Mouse (Mus musculus) kidney, embryonic 15.5 days (tissue): ENCODE results near the gene Dedd2. TPM values are rescaled to one million over a fixed set of nuclear protein-coding genes. Genes with fewer than 3 reads are reported as not detected.

Experiments
- ATAC-seq: fragments of 200-750 bp; cut with Nextera tagmentation; replicated peaks from 2 replicates; pipeline ENCODE4 v1.8.0; 2017; ENCODE audit warnings: moderate TSS enrichment; ENCODE audit not compliant: low FRiP score
- H3K27ac ChIP-seq: fragments of 300-500 bp; sonication (generic); 2 replicates; pipeline ENCODE4 v1.5.1; 2015; ENCODE audit warnings: mild to moderate bottlenecking, inconsistent platforms
- H3K27me3 ChIP-seq: fragments of 300-500 bp; sonication (generic); 2 replicates; pipeline ENCODE4 v1.6.1; 2015; ENCODE audit warnings: inconsistent platforms
- H3K36me3 ChIP-seq: fragments of 300-500 bp; sonication (generic); 2 replicates; pipeline ENCODE4 v1.6.1; 2015; ENCODE audit warnings: inconsistent platforms
- H3K4me1 ChIP-seq: fragments of 300-500 bp; sonication (generic); 2 replicates; pipeline ENCODE4 v1.6.1; 2015; ENCODE audit warnings: inconsistent platforms
- H3K4me2 ChIP-seq: fragments of 300-500 bp; sonication (generic); 2 replicates; pipeline ENCODE4 v1.6.1; 2015; ENCODE audit warnings: moderate library complexity, mild to moderate bottlenecking, inconsistent platforms
- H3K4me3 ChIP-seq: fragments of 300-500 bp; sonication (generic); replicated peaks from 2 replicates; pipeline ENCODE4 v1.5.1; 2015; ENCODE audit warnings: mild to moderate bottlenecking, inconsistent platforms
- H3K9ac ChIP-seq: fragments of 300-500 bp; sonication (generic); 2 replicates; pipeline ENCODE4 v1.6.1; 2015; ENCODE audit warnings: mild to moderate bottlenecking, inconsistent platforms
- H3K9me3 ChIP-seq: fragments of 300-500 bp; sonication (generic); replicated peaks from 2 replicates; pipeline ENCODE4 v1.6.1; 2016; ENCODE audit warnings: inconsistent platforms
- WGBS: fragments of 180-500 bp; shearing (Covaris S2); methylation state at CpG from one replicate; pipeline ENCODE4 v1.1.7; 2015; ENCODE audit warnings: mixed read lengths; 5-methylcytosine and 5-hydroxymethylcytosine counted together
- polyA plus RNA-seq: library from polyadenylated mRNA; unstranded; fragments of >200 nt; fragmentation: Nextera tagmentation; extraction: Ambion mirVana; gene quantifications from 2 replicates; pipeline ENCODE4 v1.2.1, GENCODE M21; 2015

Gene Dedd2
- polyA plus RNA-seq, 1 experiment from 2014 or later: 10.2 TPM

DNA sequence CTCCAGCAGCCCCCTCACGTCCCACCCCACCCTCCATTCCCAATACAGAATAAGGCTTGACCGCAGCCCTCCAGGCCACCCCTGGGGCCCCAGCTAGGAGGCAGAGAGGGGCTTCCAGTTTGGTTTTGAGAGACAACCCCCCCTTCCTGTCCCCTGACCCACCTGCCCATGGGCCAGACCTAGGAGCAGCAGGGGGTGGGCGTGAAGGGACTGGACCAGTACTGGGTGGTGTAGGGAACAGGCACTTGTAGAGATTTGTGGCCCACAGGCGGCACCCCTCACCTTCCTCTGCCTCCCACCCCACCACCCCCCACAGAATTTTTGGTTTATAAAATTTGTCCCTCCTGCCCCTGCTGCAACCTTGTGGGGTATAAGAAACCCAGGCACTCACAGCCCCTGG is 22.9 kb upstream of the Dedd2 start:
- Histone ChIP-seq H3K9me3 (no peaks in the 10 kb centered on the region), H3K27ac (0 out of 2 replicates have a peak overlapping the region, but pooled peaks have one; percentile 9), H3K4me1 (peaks cover 70% of the 10 kb centered on the region), H3K4me3 (no peak overlapping the region), H3K4me2 (no peak overlapping the region), H3K27me3 (no peaks in the 10 kb centered on the region), H3K36me3 (peaks cover 46% of the 10 kb centered on the region), H3K9ac (no peak overlapping the region)
- 83% methylated on average over 4 of the region's 4 CpGs for WGBS
- no peak for ATAC-seq

DNA sequence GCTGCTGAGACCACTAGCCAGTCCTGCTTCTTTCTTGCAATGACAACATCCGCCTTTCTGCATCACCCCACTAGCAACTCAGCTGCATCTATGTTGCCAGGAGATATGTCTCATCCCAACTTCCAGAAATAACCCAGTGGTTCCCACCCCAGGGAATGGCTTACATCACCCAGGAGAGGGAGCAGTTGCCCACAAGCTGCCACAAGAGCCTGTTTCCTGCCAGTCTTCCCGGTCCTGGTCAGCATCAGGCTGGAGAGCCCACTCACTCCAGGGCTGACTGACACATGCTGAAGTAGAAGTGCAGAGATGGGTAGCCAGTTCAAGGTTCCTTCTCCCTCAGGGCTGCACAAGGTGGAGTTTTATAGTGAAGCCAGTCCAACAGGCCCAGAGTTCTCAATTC is 20.6 kb upstream of the Dedd2 start:
- H3K27ac ChIP-seq: peak overlapping the region; percentile 5; the same call in 1 of the 2 replicates

DNA sequence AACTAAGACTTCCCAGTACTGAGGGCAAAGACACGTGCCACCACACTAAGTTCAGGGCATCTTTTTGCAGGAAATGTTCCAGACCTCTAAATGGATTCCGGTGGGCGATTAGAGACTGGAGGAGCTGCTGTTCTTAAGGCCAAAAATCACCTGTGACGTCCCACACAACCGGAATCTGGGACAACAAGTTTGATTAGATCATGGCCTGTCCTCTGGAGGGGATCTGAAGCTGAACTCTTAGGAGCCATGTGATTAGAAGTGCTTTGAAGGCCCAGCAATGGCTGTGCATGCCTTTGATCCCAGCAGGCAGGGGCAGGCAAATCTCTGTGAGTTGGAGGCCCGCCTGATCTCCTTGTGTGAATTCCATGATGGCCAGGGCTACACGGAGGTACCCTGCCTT is 20.2 kb upstream of the Dedd2 start:
- Histone ChIP-seq H3K27ac (peak overlapping the region; percentile 5; the same call in 1 of the 2 replicates), H3K9ac (no peak overlapping the region), H3K36me3 (peaks cover 39% of the 10 kb centered on the region), H3K9me3 (no peaks in the 10 kb centered on the region), H3K4me1 (peaks cover 57% of the 10 kb centered on the region), H3K4me3 (no peak overlapping the region), H3K27me3 (no peaks in the 10 kb centered on the region), H3K4me2 (no peak overlapping the region)
- ATAC-seq: no peak
- 62% methylated on average over 7 of the region's 7 CpGs for WGBS

More for the DNA sequence above, 20.6 kb upstream of the Dedd2 start:
- H3K9me3 ChIP-seq: no peaks in the 10 kb centered on the region
- 0 out of 2 replicates have a peak overlapping the region, but pooled peaks have one; percentile 6 for H3K4me3 ChIP-seq
- H3K27me3 ChIP-seq: no peaks in the 10 kb centered on the region
- H3K9ac ChIP-seq: no peak overlapping the region
- ATAC-seq: no peak
- no peak overlapping the region for H3K4me2 ChIP-seq
- 33% methylated on average over 2 of the region's 2 CpGs for WGBS
- peaks cover 43% of the 10 kb centered on the region for H3K36me3 ChIP-seq
- H3K4me1 ChIP-seq: peaks cover 57% of the 10 kb centered on the region

DNA sequence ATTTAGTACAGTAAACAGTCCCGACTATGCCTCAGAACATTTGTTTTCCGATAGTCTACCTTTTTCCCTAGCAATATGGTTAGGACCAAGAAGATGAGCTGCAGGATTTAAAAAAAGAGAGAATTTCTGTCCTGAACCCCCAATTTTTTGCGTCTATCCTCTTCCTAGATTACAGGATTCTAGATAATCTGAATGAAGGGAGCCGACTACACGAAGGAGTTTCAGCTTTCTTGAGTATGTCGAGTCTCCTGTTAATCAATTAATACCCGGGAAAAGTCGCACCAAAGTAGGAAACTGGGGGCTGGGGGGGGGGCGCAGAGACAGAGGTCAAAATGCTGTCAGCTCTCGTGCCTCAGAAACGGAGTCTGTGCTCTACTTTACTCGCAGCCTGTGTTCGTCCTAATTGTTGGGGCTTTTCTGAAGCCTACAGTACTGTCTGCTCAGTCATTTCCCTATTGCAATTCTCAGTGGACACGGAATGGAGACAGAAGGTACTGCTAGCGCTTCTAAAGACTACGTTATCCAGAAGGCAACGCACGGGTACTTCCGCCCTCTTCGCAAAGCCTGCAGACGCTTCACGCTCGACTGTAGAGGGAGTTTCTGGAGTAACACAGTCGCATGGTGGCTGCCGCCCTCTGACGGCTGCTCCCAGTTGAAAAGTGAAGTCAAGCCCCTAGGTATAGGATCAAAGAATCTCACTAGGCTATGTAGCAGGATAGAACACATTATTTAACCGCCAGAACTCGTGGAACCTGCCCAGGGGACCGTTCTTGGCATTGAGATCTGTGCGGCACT is 18.6 kb upstream of the Dedd2 start:
- Histone ChIP-seq H3K4me1 (peaks cover 51% of the 10 kb centered on the region), H3K9ac (peak overlapping the region; percentile 38), H3K27me3 (no peaks in the 10 kb centered on the region), H3K36me3 (peaks cover 39% of the 10 kb centered on the region), H3K4me3 (peak overlapping the region; percentile 96), H3K27ac (peak overlapping the region; percentile 91), H3K4me2 (peak overlapping the region; percentile 80), H3K9me3 (no peaks in the 10 kb centered on the region)
- 2% methylated on average over 30 of the region's 30 CpGs for WGBS
- peak; percentile 55 for ATAC-seq

DNA sequence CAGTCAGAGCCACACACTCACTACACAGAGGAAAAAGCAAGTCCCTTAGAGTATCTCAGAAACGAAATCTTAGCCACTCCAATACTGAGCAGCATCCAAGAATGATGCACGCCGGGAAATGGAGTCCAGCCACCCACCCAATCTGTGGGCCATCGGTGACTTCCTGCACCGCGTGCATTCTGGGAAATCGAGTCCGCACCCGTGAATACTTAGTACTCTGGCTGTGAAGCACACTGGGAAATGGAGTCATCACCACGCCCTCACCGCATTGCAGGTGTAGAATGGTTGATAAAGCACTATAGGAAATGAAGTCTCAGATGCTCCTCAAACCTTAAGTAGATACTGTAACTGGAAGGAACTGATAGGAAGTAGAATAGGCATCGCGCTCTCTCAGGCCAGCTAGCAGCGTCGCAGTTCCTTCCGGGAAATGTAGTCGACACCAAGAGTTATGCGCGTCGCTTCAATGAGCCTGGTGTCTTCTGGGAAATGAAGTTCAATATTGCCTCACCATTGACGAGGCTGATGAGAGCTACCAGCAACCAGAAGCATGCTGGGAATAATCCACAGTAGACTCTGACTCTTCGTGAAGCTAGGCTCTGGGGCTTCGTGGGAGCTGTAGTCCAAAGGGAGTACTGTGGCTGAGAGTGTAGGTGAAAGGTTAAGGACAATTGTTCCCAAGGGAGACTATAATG is 17.7 kb upstream of the Dedd2 start:
- Histone ChIP-seq H3K27me3 (no peaks in the 10 kb centered on the region), H3K9me3 (no peaks in the 10 kb centered on the region), H3K4me3 (peak overlapping the region; percentile 96), H3K4me2 (peak overlapping the region; percentile 80), H3K4me1 (peaks cover 45% of the 10 kb centered on the region), H3K9ac (peak overlapping the region; percentile 38; the same call in 1 of the 2 replicates), H3K27ac (peak overlapping the region; percentile 91), H3K36me3 (peaks cover 42% of the 10 kb centered on the region)
- peak; percentile 92 for ATAC-seq
- WGBS: under 1% methylated on average over 23 of the region's 23 CpGs

DNA sequence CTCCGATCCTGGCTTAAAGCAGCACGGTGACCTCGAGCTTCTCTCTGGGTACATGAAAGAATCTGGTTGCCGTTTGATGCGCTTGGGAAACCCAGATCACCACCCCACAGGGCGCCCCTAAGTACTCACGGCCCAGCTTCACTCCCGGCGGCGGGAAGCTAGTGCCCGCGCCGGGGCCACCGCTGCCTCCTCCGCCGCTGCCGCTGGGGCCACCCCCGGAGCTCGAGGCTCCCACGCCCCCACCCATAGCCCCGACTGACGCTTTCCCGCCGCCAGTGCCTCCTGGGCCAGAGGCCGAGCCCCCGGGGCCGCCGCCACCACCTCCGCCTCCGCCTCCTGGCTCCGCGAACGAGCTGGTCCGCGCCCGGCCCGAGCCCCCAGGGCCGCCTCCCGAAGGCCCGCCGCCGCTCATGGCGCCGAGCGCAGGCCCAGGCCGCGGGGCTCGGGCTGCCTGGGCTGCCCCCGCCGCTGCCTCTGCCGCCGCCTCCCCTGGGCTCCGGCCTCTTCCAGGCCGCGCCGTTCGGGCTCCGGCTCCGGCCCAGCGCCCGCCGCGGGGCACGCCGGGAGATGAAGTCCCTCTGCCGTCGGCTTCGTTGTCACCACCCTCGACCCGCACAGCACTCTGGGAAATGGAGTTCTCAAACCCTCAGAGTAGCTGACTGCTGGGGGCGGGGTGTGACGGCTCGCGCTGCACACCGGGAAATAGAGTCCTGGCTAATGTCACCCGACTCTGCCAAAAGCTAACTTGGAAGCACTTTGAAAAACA is 17.0 kb upstream of the Dedd2 start, which contains the start of gene Gsk3a:
Gene Gsk3a, minus strand, starts transcription at position 603 of the 766 bp plus-strand sequence.
- H3K4me1 ChIP-seq: peaks cover 44% of the 10 kb centered on the region
- H3K27me3 ChIP-seq: no peaks in the 10 kb centered on the region
- no peaks in the 10 kb centered on the region for H3K9me3 ChIP-seq
- H3K36me3 ChIP-seq: peaks cover 42% of the 10 kb centered on the region
- peak within 1 kb of the TSS; percentile 96 for H3K4me3 ChIP-seq
- H3K9ac ChIP-seq: peak within 1 kb of the TSS; percentile 99
- H3K27ac ChIP-seq: peak within 1 kb of the TSS; percentile 91
- peak; percentile 90 for ATAC-seq
- WGBS: under 1% methylated on average over 72 of the region's 76 CpGs
- H3K4me2 ChIP-seq: peak within 1 kb of the TSS; percentile 80

DNA sequence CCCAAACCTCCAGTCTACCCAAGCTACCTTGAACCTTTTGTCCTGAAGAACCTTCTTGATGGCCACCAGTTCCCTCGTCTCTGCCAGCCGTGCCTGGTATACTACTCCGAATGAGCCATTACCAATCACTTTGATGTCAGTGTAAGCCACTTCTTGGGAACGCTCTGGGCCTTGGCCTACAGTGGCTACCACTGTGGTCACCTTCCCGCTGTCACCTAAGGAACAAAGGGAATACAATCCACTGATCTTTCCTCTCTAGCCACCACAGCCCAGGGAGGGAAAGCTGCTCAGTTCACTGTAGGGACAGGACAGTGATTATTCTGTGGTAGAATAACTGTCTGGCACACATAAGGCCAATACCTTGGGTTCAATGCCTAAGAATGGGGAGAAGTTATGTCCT is 15.1 kb upstream of the Dedd2 start:
- 85% methylated on average over 5 of the region's 5 CpGs for WGBS

DNA sequence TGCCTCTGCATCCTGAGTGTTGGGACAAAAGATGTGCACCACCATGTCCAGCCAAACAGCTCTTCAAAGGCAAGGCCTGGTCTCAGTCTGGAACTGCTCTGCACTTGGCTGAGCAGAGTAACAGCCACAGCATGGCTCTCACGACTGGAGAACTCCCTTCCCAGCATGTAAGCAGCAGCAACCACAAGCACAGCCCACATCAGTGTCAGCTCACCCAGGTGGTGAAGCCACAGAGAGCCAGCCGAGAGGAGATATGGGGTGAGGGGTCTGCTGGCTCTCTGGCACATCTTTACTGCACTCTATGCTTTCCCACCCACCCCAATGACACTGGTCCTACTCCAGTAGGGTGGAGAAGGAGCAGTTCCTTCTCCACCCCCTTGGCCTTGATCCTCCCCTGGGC is 12.6 kb upstream of the Dedd2 start:
- Histone ChIP-seq H3K4me1 (peaks cover 25% of the 10 kb centered on the region), H3K27ac (no peak overlapping the region), H3K4me3 (no peak overlapping the region), H3K9me3 (no peaks in the 10 kb centered on the region), H3K4me2 (no peak overlapping the region), H3K27me3 (no peaks in the 10 kb centered on the region), H3K9ac (no peak overlapping the region), H3K36me3 (peaks cover 77% of the 10 kb centered on the region)
- WGBS: 87% methylated on average over 2 of the region's 2 CpGs
- no peak for ATAC-seq

More for the DNA sequence above, 15.1 kb upstream of the Dedd2 start:
- Histone ChIP-seq H3K4me1 (peaks cover 41% of the 10 kb centered on the region), H3K4me2 (no peak overlapping the region), H3K27me3 (no peaks in the 10 kb centered on the region), H3K9ac (peak overlapping the region; percentile 99), H3K9me3 (no peaks in the 10 kb centered on the region), H3K27ac (no peak overlapping the region), H3K36me3 (peaks cover 52% of the 10 kb centered on the region), H3K4me3 (no peak overlapping the region)
- no peak for ATAC-seq

DNA sequence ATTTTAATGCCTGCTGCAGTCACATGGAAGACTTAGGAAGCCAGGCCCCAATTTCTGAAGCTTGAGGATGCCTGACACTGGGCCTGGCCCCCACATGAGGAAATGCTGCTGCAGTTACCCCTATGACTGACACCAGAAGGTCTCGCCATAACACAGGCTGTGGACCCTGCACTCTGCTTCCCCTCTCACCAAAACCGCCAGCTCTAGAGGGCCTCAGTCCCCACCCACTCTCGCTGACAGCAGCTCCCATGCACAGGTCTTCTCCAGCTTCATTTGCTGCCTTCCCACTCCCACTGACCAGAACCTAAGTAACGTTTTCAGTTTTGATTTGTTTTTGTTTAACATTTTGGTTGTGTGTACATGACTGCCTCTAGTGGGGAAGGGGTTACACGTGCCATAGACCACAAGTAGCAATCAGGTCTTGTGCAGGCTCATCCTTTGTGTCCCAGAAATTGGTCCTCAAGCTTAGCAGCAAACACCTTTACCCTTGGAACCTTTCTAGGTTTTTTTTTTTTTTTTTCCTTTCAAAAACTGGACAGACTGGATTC is 11.8 kb upstream of the Dedd2 start:
- peaks cover 86% of the 10 kb centered on the region for H3K36me3 ChIP-seq
- H3K4me3 ChIP-seq: no peak overlapping the region
- ATAC-seq: no peak
- H3K27me3 ChIP-seq: no peaks in the 10 kb centered on the region
- H3K4me2 ChIP-seq: no peak overlapping the region
- no peaks in the 10 kb centered on the region for H3K9me3 ChIP-seq
- H3K9ac ChIP-seq: no peak overlapping the region
- no peak overlapping the region for H3K27ac ChIP-seq
- 62% methylated on average over 5 of the region's 5 CpGs for WGBS
- H3K4me1 ChIP-seq: peaks cover 25% of the 10 kb centered on the region

DNA sequence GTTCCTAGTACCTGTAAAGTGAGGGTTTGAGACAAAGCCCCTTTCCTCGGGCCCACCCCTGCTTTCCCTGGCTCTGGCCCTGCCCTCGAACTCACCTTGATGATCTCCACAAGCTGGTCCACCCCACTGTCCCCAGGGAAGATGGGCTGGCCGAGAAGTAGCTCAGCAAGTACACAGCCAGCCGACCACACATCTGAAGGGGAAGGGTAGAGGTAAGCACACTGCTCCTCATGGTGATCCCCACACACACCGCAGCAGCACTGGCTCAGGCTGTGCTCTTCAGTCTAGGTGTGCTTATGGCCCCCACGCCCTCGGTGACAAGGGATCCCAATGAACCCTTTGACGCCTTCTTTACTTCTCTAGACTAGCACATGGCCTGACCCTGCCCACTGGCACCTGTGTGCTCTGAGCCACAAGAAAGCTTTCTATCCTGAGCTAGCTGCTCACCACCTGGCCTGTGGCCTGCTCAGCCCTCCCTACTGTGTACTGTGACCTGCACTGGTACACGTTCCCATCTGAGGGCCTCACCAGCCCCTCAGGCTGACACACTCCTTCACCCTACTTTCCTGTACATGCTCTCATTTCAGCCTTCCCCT is 10.4 kb upstream of the Dedd2 start:
- H3K4me3 ChIP-seq: no peak overlapping the region
- WGBS: 87% methylated on average over 9 of the region's 9 CpGs
- peaks cover 12% of the 10 kb centered on the region for H3K4me1 ChIP-seq
- ATAC-seq: no peak
- H3K9ac ChIP-seq: no peak overlapping the region
- no peak overlapping the region for H3K27ac ChIP-seq
- peaks cover 99% of the 10 kb centered on the region for H3K36me3 ChIP-seq
- H3K9me3 ChIP-seq: no peaks in the 10 kb centered on the region
- H3K27me3 ChIP-seq: no peaks in the 10 kb centered on the region
- H3K4me2 ChIP-seq: no peak overlapping the region

DNA sequence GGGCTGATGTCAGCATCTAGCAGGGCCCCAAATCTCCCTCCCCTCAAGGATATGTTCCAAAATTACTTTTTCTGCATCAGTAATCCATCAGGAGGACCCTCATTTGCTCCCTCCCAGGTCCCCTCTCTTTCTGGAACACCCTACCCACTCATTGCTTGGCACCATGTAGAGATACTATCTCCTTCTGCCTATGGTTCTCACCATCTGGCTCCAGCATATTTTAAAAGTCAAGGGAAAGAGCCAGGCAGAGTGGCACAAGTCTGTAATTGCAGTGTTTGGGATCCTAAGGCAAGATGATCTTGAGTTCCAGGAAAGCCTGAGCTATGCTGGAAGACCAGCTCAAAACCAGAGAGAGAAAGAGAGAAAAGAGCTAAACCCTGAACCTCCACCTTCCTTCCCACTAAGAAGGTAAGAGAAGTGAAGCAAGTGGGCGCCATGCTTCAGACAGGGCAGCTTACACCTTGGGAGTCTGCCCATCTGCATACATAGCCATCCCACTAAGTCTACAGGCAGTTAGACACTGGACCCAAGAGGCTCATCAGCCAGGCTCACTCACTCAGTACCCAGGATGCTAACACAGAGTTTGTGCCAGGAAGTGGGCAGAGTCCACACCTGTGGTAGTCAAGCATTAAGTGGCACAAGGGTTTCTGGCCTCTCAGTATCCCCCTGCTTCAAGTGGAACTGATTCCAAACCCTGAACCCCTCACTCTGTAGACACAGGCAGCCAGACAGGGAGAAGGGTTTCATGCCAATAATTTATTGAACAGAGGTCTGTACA is 7.3 kb upstream of the Dedd2 start:
- Histone ChIP-seq H3K9me3 (no peaks in the 10 kb centered on the region), H3K4me1 (peaks cover 4% of the 10 kb centered on the region), H3K27ac (no peak overlapping the region), H3K36me3 (peaks cover 99% of the 10 kb centered on the region), H3K27me3 (no peaks in the 10 kb centered on the region), H3K4me2 (no peak overlapping the region), H3K4me3 (no peak overlapping the region), H3K9ac (no peak overlapping the region)
- 83% methylated on average over 1 of the region's 1 CpGs for WGBS
- no peak for ATAC-seq
